Mouse (Mus musculus): ENCODE measurements at regions not wholly inside any gene's neighbourhood (a gene's known extent, or its start where the extent isn't known, plus 50 kb on each side); places are given as distances from the start of the nearest gene placed in this dataset.

- in situ Hi-C loops (cut with MboI, MseI), result no loop called here
Measured at GRCm38 (mm10) chr13:35460051-35460450, 199.6 kb upstream of the Cdyl start.

- in situ Hi-C loops (cut with MboI, MseI), result no loop called here
Measured at GRCm38 (mm10) chr13:35463231-35463630, 196.4 kb upstream of the Cdyl start.

- in situ Hi-C loops (cut with MboI, MseI), result no loop called here
Measured at GRCm38 (mm10) chr13:35463850-35464249, 195.8 kb upstream of the Cdyl start.

- in situ Hi-C loops (cut with MboI, MseI), result no loop called here
Measured at GRCm38 (mm10) chr13:35469361-35470198, 190.1 kb upstream of the Cdyl start.

GRCm38 (mm10) chr13:35478226-35478625, 181.4 kb upstream of the Cdyl start:
- in situ Hi-C loops (cut with MboI, MseI), result no loop called here

- in situ Hi-C loops (cut with MboI, MseI), result no loop called here
Measured at GRCm38 (mm10) chr13:35482340-35482739, 177.3 kb upstream of the Cdyl start.

- in situ Hi-C loops (cut with MboI, MseI), result no loop called here
Measured at GRCm38 (mm10) chr13:35486125-35486524, 173.5 kb upstream of the Cdyl start.

- in situ Hi-C loops (cut with MboI, MseI), result no loop called here
Measured at GRCm38 (mm10) chr13:35499776-35500175, 159.9 kb upstream of the Cdyl start.

GRCm38 (mm10) chr13:35500891-35501290, 158.7 kb upstream of the Cdyl start:
- in situ Hi-C loops (cut with MboI, MseI), result no loop called here

- in situ Hi-C loops (cut with MboI, MseI), result no loop called here
Measured at GRCm38 (mm10) chr13:35501351-35502146, 158.1 kb upstream of the Cdyl start.

- in situ Hi-C loops (cut with MboI, MseI), result no loop called here
Measured at GRCm38 (mm10) chr13:35502147-35502522, 157.5 kb upstream of the Cdyl start.

GRCm38 (mm10) chr13:35503362-35503821, 156.2 kb upstream of the Cdyl start:
- in situ Hi-C loops (cut with MboI, MseI), result no loop called here

- in situ Hi-C loops (cut with MboI, MseI), result no loop called here
Measured at GRCm38 (mm10) chr13:35507195-35507594, 152.4 kb upstream of the Cdyl start.

- in situ Hi-C loops (cut with MboI, MseI), result no loop called here
Measured at GRCm38 (mm10) chr13:35512029-35512507, 147.6 kb upstream of the Cdyl start.

GRCm38 (mm10) chr13:35513120-35513519, 146.5 kb upstream of the Cdyl start:
- in situ Hi-C loops (cut with MboI, MseI), result no loop called here

GRCm38 (mm10) chr13:35515291-35515690, 144.3 kb upstream of the Cdyl start:
- in situ Hi-C loops (cut with MboI, MseI), result no loop called here

- in situ Hi-C loops (cut with MboI, MseI), result no loop called here
Measured at GRCm38 (mm10) chr13:35517692-35518091, 141.9 kb upstream of the Cdyl start.

GRCm38 (mm10) chr13:35522272-35522671, 137.4 kb upstream of the Cdyl start:
- in situ Hi-C loops (cut with MboI, MseI), result no loop called here

- in situ Hi-C loops (cut with MboI, MseI), result no loop called here
Measured at GRCm38 (mm10) chr13:35529577-35529976, 130.1 kb upstream of the Cdyl start.

- in situ Hi-C loops (cut with MboI, MseI), result no loop called here
Measured at GRCm38 (mm10) chr13:35537106-35537505, 122.5 kb upstream of the Cdyl start.

- in situ Hi-C loops (cut with MboI, MseI), result no loop called here
Measured at GRCm38 (mm10) chr13:35537936-35538335, 121.7 kb upstream of the Cdyl start.

GRCm38 (mm10) chr13:35540433-35540832, 119.2 kb upstream of the Cdyl start:
- in situ Hi-C loops (cut with MboI, MseI), result no loop called here

- in situ Hi-C loops (cut with MboI, MseI), result no loop called here
Measured at GRCm38 (mm10) chr13:35541053-35541452, 118.6 kb upstream of the Cdyl start.
